Mouse (Mus musculus) hindbrain, embryonic 11.5 days (tissue): ENCODE measurements around the gene Hmox2. TPM values are rescaled to one million over a fixed set of nuclear protein-coding genes. Genes with fewer than 3 reads are reported as not detected.

ENCODE experiments used
- polyA plus RNA-seq: library from polyadenylated mRNA; unstranded; fragments of >200 nt; fragmentation: Nextera tagmentation; extraction: Ambion mirVana; gene quantifications from 2 replicates; pipeline ENCODE4 v1.2.1, GENCODE M21; 2014

Gene Hmox2
- polyA plus RNA-seq, 1 experiment from 2014 or later = 96.4 TPM

Other genes with a start within 250 kb of the Hmox2 start
- gene Srl, start 184.5 kb upstream of the Hmox2 start, polyA plus RNA-seq = 21.2 and 26.9 TPM in 2 replicates
- gene Tfap4, start 166.5 kb upstream of the Hmox2 start, polyA plus RNA-seq = 16.1 TPM in 2 replicates
- 26.3 and 27.6 TPM in 2 replicates for gene Glis2, start 131.6 kb upstream of the Hmox2 start, polyA plus RNA-seq
- 113 and 117 TPM in 2 replicates for gene Pam16, start 101.4 kb upstream of the Hmox2 start, polyA plus RNA-seq
- gene Vasn, start 86.4 kb upstream of the Hmox2 start, polyA plus RNA-seq = 7.9 and 9.4 TPM in 2 replicates
- 49.1 and 54.0 TPM in 2 replicates for gene Dnaja3, start 86.4 kb upstream of the Hmox2 start, polyA plus RNA-seq
- 14.4 and 15.0 TPM in 2 replicates for gene Coro7, start 46.6 kb upstream of the Hmox2 start, polyA plus RNA-seq
- gene Nmral1, start 7.0 kb upstream of the Hmox2 start, polyA plus RNA-seq = 147 and 162 TPM in 2 replicates
- 76.1 and 80.5 TPM in 2 replicates for gene Cdip1, start 63.9 kb downstream of the Hmox2 start, polyA plus RNA-seq
- gene 4930562C15Rik, start 109.1 kb downstream of the Hmox2 start, polyA plus RNA-seq = 0.11 and 0.17 TPM in 2 replicates
- 26.1 and 28.9 TPM in 2 replicates for gene Ubald1, start 154.0 kb downstream of the Hmox2 start, polyA plus RNA-seq
- 61.3 and 68.8 TPM in 2 replicates for gene Mgrn1, start 159.9 kb downstream of the Hmox2 start, polyA plus RNA-seq
- gene Nudt16l1, start 212.4 kb downstream of the Hmox2 start, polyA plus RNA-seq = 131 and 138 TPM in 2 replicates
- gene Anks3, start 237.8 kb downstream of the Hmox2 start, polyA plus RNA-seq = 41.1 and 46.6 TPM in 2 replicates